Mouse (Mus musculus) adrenal gland, adult 18-20 months (tissue): Measurements from ENCODE around the gene Dhrs1. TPM values are rescaled to one million over a fixed set of nuclear protein-coding genes. Genes with fewer than 3 reads are reported as not detected.

Source experiments
- total RNA-seq, 2 experiments: library from RNA; stranded (reverse); gene quantifications; 1 replicate in 1 of 2; 2 replicates in 1 of 2; pipeline ENCODE4 v1.2.3; 2021

The Dhrs1 gene
- total RNA-seq, 2 experiments from 2014 or later = 60.4 to 72.0 TPM

Other genes with a start within 250 kb of the Dhrs1 start
- under 1 TPM in 1 of 2 experiments, not detected in 1; 0.13 TPM for gene Cpne6, start 235.2 kb downstream of the Dhrs1 start, total RNA-seq
- gene Nrl, start 220.7 kb downstream of the Dhrs1 start, total RNA-seq = not detected
- 10 to 100 TPM; 21.6 to 31.7 TPM for gene Pck2, start 205.4 kb downstream of the Dhrs1 start, total RNA-seq
- 100 to 1,000 TPM; 107 to 153 TPM for gene Dcaf11, start 185.7 kb downstream of the Dhrs1 start, total RNA-seq
- gene A730061H03Rik, start 185.3 kb downstream of the Dhrs1 start, total RNA-seq = 1 to 10 TPM in 1 of 2 experiments, not detected in 1; 1.5 TPM
- gene Fitm1, start 170.1 kb downstream of the Dhrs1 start, total RNA-seq = 1 to 10 TPM in 1 of 2 experiments, under 1 TPM in 1; 0.96 to 2.3 TPM
- 100 to 1,000 TPM; 231 to 367 TPM for gene Psme1, start 167.6 kb downstream of the Dhrs1 start, total RNA-seq
- gene Emc9, start 160.4 kb downstream of the Dhrs1 start, total RNA-seq = 10 to 100 TPM; 27.5 to 45.7 TPM
- gene Psme2, start 154.6 kb downstream of the Dhrs1 start, total RNA-seq = 100 to 1,000 TPM; 400 to 422 TPM
- gene Rnf31, start 154.0 kb downstream of the Dhrs1 start, total RNA-seq = 10 to 100 TPM; 28.1 to 36.0 TPM
- 10 to 100 TPM; 20.0 to 26.2 TPM for gene Irf9, start 142.1 kb downstream of the Dhrs1 start, total RNA-seq
- 1 to 10 TPM; 3.5 to 7.4 TPM for gene Rec8, start 127.7 kb downstream of the Dhrs1 start, total RNA-seq
- 100 to 1,000 TPM in 1 of 2 experiments, 10 to 100 TPM in 1; 95.4 to 122 TPM for gene Ipo4, start 109.7 kb downstream of the Dhrs1 start, total RNA-seq
- 1 to 10 TPM in 1 of 2 experiments, not detected in 1; 2.1 TPM for gene Gm49378, start 107.8 kb downstream of the Dhrs1 start, total RNA-seq
- gene Tm9sf1, start 101.9 kb downstream of the Dhrs1 start, total RNA-seq = 10 to 100 TPM; 70.2 to 84.9 TPM
- gene Tssk4, start 95.5 kb downstream of the Dhrs1 start, total RNA-seq = 1 to 10 TPM in 1 of 2 experiments, under 1 TPM in 1; 0.58 to 1.2 TPM
- 10 to 100 TPM; 37.1 to 59.5 TPM for gene Mdp1, start 85.2 kb downstream of the Dhrs1 start, total RNA-seq
- 10 to 100 TPM; 24.0 to 24.5 TPM for gene Gmpr2, start 73.7 kb downstream of the Dhrs1 start, total RNA-seq
- gene Nedd8, start 73.6 kb downstream of the Dhrs1 start, total RNA-seq = 100 to 1,000 TPM; 312 to 368 TPM
- 10 to 100 TPM; 34.3 to 59.4 TPM for gene Tinf2, start 63.9 kb downstream of the Dhrs1 start, total RNA-seq
- under 1 TPM; 0.29 to 0.30 TPM for gene Tgm1, start 31.8 kb downstream of the Dhrs1 start, total RNA-seq
- 10 to 100 TPM; 15.9 to 20.0 TPM for gene Rabggta, start 23.4 kb downstream of the Dhrs1 start, total RNA-seq
- gene Nop9, start within 50 bp of the Dhrs1 start, total RNA-seq = 10 to 100 TPM; 14.0 to 14.3 TPM
- 1 to 10 TPM in 1 of 2 experiments, under 1 TPM in 1; 0.76 to 2.3 TPM for gene Cideb, start 12.8 kb upstream of the Dhrs1 start, total RNA-seq
- gene Ltb4r2, start 15.7 kb upstream of the Dhrs1 start, total RNA-seq = not detected
- gene Ltb4r1, start 20.3 kb upstream of the Dhrs1 start, total RNA-seq = under 1 TPM; 0.42 to 0.50 TPM
- gene Adcy4, start 38.4 kb upstream of the Dhrs1 start, total RNA-seq = 10 to 100 TPM in 1 of 2 experiments, 1 to 10 TPM in 1; 8.3 to 17.1 TPM
- 1 to 10 TPM; 3.6 to 4.5 TPM for gene Ripk3, start 43.2 kb upstream of the Dhrs1 start, total RNA-seq
- 10 to 100 TPM; 17.4 to 21.4 TPM for gene Nfatc4, start 77.5 kb upstream of the Dhrs1 start, total RNA-seq
- 1 to 10 TPM; 8.2 to 9.0 TPM for gene Nynrin, start 108.3 kb upstream of the Dhrs1 start, total RNA-seq
- not detected for gene Cbln3, start 138.7 kb upstream of the Dhrs1 start, total RNA-seq
- gene Khnyn, start 139.3 kb upstream of the Dhrs1 start, total RNA-seq = 10 to 100 TPM; 14.8 to 17.6 TPM
- 10 to 100 TPM; 66.9 to 90.4 TPM for gene Sdr39u1, start 154.6 kb upstream of the Dhrs1 start, total RNA-seq
- gene Cma1, start 199.0 kb upstream of the Dhrs1 start, total RNA-seq = 1 to 10 TPM; 1.8 to 3.4 TPM
- gene Cma2, start 205.3 kb upstream of the Dhrs1 start, total RNA-seq = under 1 TPM in 1 of 2 experiments, not detected in 1; 0.51 TPM